Mouse (Mus musculus): ENCODE results near the gene Cyp2c23. TPM values are rescaled to one million over a fixed set of nuclear protein-coding genes. Genes with fewer than 3 reads are reported as not detected.
A peak's percentile ranks its signal among the peaks of the same experiment; 100 is the strongest.

The Cyp2c23 gene
- polyA plus RNA-seq, 1 experiment = not detected

DNA sequence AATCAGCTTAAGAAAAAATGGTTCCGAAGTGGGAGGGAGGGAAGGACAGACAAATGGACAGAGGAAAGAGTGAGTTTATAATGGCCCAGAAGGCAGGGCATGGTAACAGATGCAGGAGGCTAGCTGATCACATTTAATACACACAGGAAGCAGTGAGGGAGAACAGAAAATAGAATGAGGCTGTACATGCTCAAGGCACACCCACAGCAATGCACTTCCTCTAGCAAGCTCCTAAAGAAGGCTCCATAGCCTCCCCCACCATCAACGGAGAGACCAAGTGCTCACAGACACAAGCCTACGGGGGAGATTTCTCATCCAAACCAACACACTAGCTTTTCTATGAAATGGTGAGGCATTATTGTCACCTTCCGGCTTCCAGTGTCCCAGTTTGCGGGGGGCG lies 54.8 kb downstream of the Cyp2c23 start:
- no peaks in the 10 kb centered on the region for H3K4me1 ChIP-seq (ENCODE audit: control insufficient read depth, insufficient read depth, insufficient read length)
- WGBS = 83% methylated on average over 6 of the region's 6 CpGs
- H3K36me3 ChIP-seq (ENCODE audit: control insufficient read depth, insufficient read depth, low read length) = no peaks in the 10 kb centered on the region
- H3K27ac ChIP-seq (ENCODE audit: insufficient read depth, low read length) = no peak overlapping the region
- no peaks in the 10 kb centered on the region for H3K27me3 ChIP-seq (ENCODE audit: control insufficient read depth, insufficient read depth, low read length)
- TF ChIP-seq CTCF (IDR thresholded peaks at IDR 0.05; ENCODE audit: extremely low read depth, insufficient read depth, insufficient read length, insufficient replicate concordance) (no peak), POLR2A (IDR thresholded peaks at IDR 0.05; ENCODE audit: low read depth, low read length) (no peak)
- no peak for DNase-seq (ENCODE audit: low read depth in 1 of 2, low spot score in 2 of 2)
- H3K4me3 ChIP-seq (ENCODE audit: extremely low read depth, insufficient read depth, insufficient read length) = no peak overlapping the region

DNA sequence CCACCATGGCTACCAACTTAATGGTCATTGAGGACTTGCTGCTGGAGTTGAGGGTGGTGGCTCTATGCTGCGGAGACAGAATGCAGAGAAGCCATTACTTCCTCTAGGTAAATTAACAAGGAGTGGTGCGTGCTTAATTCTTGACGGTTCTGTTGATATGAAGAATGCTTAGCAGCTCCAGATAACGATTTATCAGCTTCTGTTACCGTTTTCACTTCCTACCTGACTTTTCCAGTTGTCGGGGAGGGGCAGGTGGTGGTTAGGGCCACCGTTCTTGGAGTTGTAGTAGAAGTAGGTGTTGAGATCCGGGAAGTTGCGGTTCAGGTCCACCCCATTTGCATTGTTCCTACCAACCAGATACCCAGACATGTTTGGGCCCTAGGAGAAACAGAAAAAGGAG lies 55.3 kb downstream of the Cyp2c23 start:
- Histone ChIP-seq H3K4me3 (ENCODE audit: extremely low read depth, insufficient read depth, insufficient read length) (no peak overlapping the region), H3K27ac (ENCODE audit: insufficient read depth, low read length) (no peak overlapping the region), H3K4me1 (ENCODE audit: control insufficient read depth, insufficient read depth, insufficient read length) (no peaks in the 10 kb centered on the region), H3K36me3 (ENCODE audit: control insufficient read depth, insufficient read depth, low read length) (no peaks in the 10 kb centered on the region), H3K27me3 (ENCODE audit: control insufficient read depth, insufficient read depth, low read length) (no peaks in the 10 kb centered on the region)
- DNase-seq (ENCODE audit: low read depth in 1 of 2, low spot score in 2 of 2) = no peak
- 80% methylated on average over 9 of the region's 9 CpGs for WGBS
- TF ChIP-seq CTCF (IDR thresholded peaks at IDR 0.05; ENCODE audit: extremely low read depth, insufficient read depth, insufficient read length, insufficient replicate concordance) (no peak), POLR2A (IDR thresholded peaks at IDR 0.05; ENCODE audit: low read depth, low read length) (no peak)

DNA sequence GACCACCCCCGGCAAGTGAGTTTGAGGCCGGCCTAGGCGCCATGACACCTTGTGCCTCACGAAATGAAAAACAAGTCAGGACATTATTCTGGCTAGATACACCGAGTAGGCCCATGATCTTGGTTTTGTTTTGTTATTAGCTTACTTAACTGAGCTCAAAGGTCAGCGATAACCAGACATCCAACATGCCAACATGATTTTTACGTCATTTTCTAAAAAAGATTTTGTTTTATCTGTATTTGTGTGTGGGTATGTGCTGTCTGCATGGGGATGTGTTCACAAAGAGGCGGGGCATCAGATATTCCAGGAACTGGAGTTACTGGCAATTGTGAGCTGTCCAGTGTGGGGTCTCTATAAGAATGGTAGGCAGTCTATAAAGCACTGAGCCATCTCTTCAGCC lies 56.9 kb downstream of the Cyp2c23 start:
- WGBS = 95% methylated on average over 8 of the region's 8 CpGs
- TF ChIP-seq CTCF (IDR thresholded peaks at IDR 0.05; ENCODE audit: extremely low read depth, insufficient read depth, insufficient read length, insufficient replicate concordance) = no peak
- TF ChIP-seq POLR2A (IDR thresholded peaks at IDR 0.05; ENCODE audit: low read depth, low read length) = no peak
- H3K4me1 ChIP-seq (ENCODE audit: control insufficient read depth, insufficient read depth, insufficient read length) = no peaks in the 10 kb centered on the region

DNA sequence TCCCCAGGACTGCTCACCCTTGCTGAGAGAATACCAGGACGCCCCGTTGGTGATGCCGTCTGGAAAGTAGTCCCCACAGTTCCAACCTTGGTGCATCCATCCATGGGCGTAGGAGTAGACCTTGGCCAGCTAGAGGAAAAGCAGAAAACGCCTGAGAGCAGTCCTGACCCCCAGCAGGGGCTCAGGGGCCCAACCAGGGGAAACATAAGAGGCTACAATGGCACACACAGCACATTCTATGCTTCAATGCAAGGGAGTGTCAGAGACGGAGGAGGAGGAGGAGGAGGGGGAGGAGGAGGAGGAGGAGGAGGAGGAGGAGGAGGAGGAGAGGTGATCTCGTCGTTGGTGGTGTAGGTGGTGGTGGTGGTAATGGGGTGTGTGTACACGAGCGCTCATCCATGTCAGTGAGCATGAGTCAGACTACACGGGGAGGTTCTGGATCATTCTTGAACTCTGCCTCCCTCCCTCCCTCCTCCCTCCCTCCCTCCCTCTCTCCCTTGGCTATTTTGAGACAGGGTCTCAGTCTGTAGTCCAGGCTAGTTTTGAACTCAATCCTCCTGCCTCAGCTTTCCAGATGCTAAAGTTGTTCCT lies 60.5 kb downstream of the Cyp2c23 start:
- TF ChIP-seq CTCF (IDR thresholded peaks at IDR 0.05; ENCODE audit: extremely low read depth, insufficient read depth, insufficient read length, insufficient replicate concordance) = no peak
- TF ChIP-seq POLR2A (IDR thresholded peaks at IDR 0.05; ENCODE audit: low read depth, low read length) = no peak
- Histone ChIP-seq H3K4me3 (ENCODE audit: extremely low read depth, insufficient read depth, insufficient read length) (no peak overlapping the region), H3K4me1 (ENCODE audit: control insufficient read depth, insufficient read depth, insufficient read length) (peaks cover 4% of the 10 kb centered on the region; the same call in 1 of the 2 replicates), H3K27ac (ENCODE audit: insufficient read depth, low read length) (no peak overlapping the region), H3K27me3 (ENCODE audit: control insufficient read depth, insufficient read depth, low read length) (no peaks in the 10 kb centered on the region), H3K36me3 (ENCODE audit: control insufficient read depth, insufficient read depth, low read length) (no peaks in the 10 kb centered on the region)
- DNase-seq (ENCODE audit: low read depth in 1 of 2, low spot score in 2 of 2) = no peak
- WGBS = 60% methylated on average over 10 of the region's 11 CpGs

More for the DNA sequence above, 56.9 kb downstream of the Cyp2c23 start:
- no peaks in the 10 kb centered on the region for H3K27me3 ChIP-seq (ENCODE audit: control insufficient read depth, insufficient read depth, low read length)
- H3K27ac ChIP-seq (ENCODE audit: insufficient read depth, low read length) = no peak overlapping the region
- DNase-seq (ENCODE audit: low read depth in 1 of 2, low spot score in 2 of 2) = no peak
- no peaks in the 10 kb centered on the region for H3K36me3 ChIP-seq (ENCODE audit: control insufficient read depth, insufficient read depth, low read length)
- H3K4me3 ChIP-seq (ENCODE audit: extremely low read depth, insufficient read depth, insufficient read length) = no peak overlapping the region

DNA sequence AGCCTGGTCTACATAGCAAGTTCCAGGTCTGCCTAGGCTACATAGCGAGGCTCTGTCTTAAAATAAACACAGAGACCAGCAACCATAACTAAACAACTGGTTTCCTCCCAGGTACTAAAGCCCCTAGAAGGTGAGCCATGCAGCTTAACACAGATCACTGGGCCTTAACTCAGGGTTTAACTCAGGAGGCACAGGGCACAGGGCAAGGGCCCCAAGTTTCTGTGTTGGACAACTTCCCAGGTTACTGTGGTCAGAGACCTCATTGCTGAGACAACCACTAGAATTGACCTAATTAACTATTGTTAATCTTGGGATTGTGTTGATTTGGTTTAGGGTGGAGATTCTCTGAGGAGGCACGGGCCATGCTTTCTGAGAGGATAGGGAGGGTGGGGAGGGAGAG lies 62.5 kb downstream of the Cyp2c23 start:
- 82% methylated on average over 2 of the region's 2 CpGs for WGBS
- no peak for TF ChIP-seq CTCF (IDR thresholded peaks at IDR 0.05; ENCODE audit: extremely low read depth, insufficient read depth, insufficient read length, insufficient replicate concordance)
- no peak for TF ChIP-seq POLR2A (IDR thresholded peaks at IDR 0.05; ENCODE audit: low read depth, low read length)

DNA sequence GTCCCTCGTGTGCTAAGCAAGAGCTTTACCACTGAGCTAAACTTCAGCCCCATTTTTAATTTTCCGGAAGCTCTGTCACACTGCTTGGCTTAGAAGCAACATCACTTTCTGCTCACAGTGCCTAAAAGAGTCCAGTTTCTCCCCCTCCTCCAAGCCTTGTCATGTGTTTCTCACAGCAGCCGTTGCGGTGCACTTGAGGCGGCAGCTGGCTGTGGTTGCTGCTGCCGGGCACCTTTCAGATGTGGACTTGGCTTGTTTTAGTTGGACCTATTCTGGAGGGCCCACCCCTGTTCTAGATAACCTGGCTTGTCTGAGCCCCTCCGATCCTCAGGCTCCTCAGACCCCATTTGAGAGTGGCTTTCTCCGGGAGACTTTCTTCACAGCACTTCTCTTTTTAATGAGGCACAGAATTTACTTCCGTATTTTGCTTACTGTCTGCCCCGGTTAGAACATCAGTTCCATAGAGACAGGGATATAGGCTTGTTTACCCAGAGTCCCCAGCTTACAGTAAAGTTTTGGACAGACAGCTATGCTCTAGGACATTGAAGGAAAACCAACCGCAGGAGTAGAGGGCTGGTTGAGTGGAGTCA lies 63.4 kb downstream of the Cyp2c23 start:
- Histone ChIP-seq H3K27ac (ENCODE audit: insufficient read depth, low read length) (peak overlapping the region; percentile 69), H3K4me3 (ENCODE audit: extremely low read depth, insufficient read depth, insufficient read length) (peak overlapping the region; percentile 29; the same call in 1 of the 2 replicates), H3K4me1 (ENCODE audit: control insufficient read depth, insufficient read depth, insufficient read length) (peaks cover 4% of the 10 kb centered on the region; the same call in 1 of the 2 replicates), H3K27me3 (ENCODE audit: control insufficient read depth, insufficient read depth, low read length) (no peaks in the 10 kb centered on the region), H3K36me3 (ENCODE audit: control insufficient read depth, insufficient read depth, low read length) (no peaks in the 10 kb centered on the region)
- no peak for TF ChIP-seq CTCF (IDR thresholded peaks at IDR 0.05; ENCODE audit: extremely low read depth, insufficient read depth, insufficient read length, insufficient replicate concordance)
- 20% methylated on average over 11 of the region's 11 CpGs for WGBS
- DNase-seq (ENCODE audit: low read depth in 1 of 2, low spot score in 2 of 2) = peak in 1 of 2 experiments; percentile 7

More for the DNA sequence above, 62.5 kb downstream of the Cyp2c23 start:
- Histone ChIP-seq H3K27me3 (ENCODE audit: control insufficient read depth, insufficient read depth, low read length) (no peaks in the 10 kb centered on the region), H3K4me1 (ENCODE audit: control insufficient read depth, insufficient read depth, insufficient read length) (peaks cover 4% of the 10 kb centered on the region; the same call in 1 of the 2 replicates), H3K4me3 (ENCODE audit: extremely low read depth, insufficient read depth, insufficient read length) (no peak overlapping the region), H3K27ac (ENCODE audit: insufficient read depth, low read length) (no peak overlapping the region), H3K36me3 (ENCODE audit: control insufficient read depth, insufficient read depth, low read length) (no peaks in the 10 kb centered on the region)
- no peak for DNase-seq (ENCODE audit: low read depth in 1 of 2, low spot score in 2 of 2)

DNA sequence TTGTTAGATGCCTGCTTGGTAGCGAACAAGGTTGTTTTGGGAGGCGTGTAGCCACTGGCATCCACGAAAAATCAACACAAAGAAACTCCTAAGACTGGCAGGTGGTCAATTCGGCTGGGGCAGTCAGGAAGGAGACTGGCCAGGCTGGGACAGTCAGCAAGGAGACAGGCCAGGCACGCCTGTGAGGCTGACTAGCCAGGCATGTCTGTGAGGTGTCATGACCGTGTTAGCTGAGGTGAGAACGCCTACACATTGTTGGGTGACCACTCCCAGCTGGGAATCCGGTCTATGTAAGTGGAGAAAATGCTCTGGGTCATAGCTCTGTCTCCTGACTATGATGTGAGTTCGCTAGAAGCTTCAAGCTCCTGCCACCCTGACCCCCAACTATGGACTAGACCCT lies 66.2 kb downstream of the Cyp2c23 start:
- H3K27ac ChIP-seq (ENCODE audit: insufficient read depth, low read length) = no peak overlapping the region
- H3K4me3 ChIP-seq (ENCODE audit: extremely low read depth, insufficient read depth, insufficient read length) = no peak overlapping the region
- no peaks in the 10 kb centered on the region for H3K27me3 ChIP-seq (ENCODE audit: control insufficient read depth, insufficient read depth, low read length)
- H3K36me3 ChIP-seq (ENCODE audit: control insufficient read depth, insufficient read depth, low read length) = no peaks in the 10 kb centered on the region
- DNase-seq (ENCODE audit: low read depth in 1 of 2, low spot score in 2 of 2) = no peak
- 78% methylated on average over 9 of the region's 9 CpGs for WGBS
- peaks cover 4% of the 10 kb centered on the region; the same call in 1 of the 2 replicates for H3K4me1 ChIP-seq (ENCODE audit: control insufficient read depth, insufficient read depth, insufficient read length)
- TF ChIP-seq CTCF (IDR thresholded peaks at IDR 0.05; ENCODE audit: extremely low read depth, insufficient read depth, insufficient read length, insufficient replicate concordance) (no peak), POLR2A (IDR thresholded peaks at IDR 0.05; ENCODE audit: low read depth, low read length) (no peak)
